Mouse (Mus musculus): Measurements from ENCODE around the gene Mylk. TPM values are rescaled to one million over a fixed set of nuclear protein-coding genes. Genes with fewer than 3 reads are reported as not detected.

Mylk gene
- polyA plus RNA-seq, 1 experiment from 2014 or later: 2.8 TPM

- Histone ChIP-seq H3K4me1 (replicated peaks; ENCODE audit: control insufficient read depth, insufficient read depth, low read length) (no peaks in the 10 kb centered on the region), H3K9ac (replicated peaks; ENCODE audit: low read depth, low read length) (no peak overlapping the region), H3K9me3 (ENCODE audit: control insufficient read depth, low read length) (no peaks in the 10 kb centered on the region), H3K27ac (ENCODE audit: low read length) (no peak overlapping the region), H3K4me2 (ENCODE audit: low read length) (no peak overlapping the region), H3K4me3 (replicated peaks; ENCODE audit: low read length) (no peak overlapping the region), H3K27me3 (replicated peaks; ENCODE audit: control insufficient read depth, insufficient read depth, low read length) (no peaks in the 10 kb centered on the region), H3K36me3 (ENCODE audit: control insufficient read depth, insufficient read depth) (no peaks in the 10 kb centered on the region)
- ATAC-seq: no peak
- 53% methylated on average over 9 of the region's 9 CpGs for WGBS
Measured at GRCm38 (mm10) chr16:34936339-34936810, 191.4 kb downstream of the Mylk start.

DNA sequence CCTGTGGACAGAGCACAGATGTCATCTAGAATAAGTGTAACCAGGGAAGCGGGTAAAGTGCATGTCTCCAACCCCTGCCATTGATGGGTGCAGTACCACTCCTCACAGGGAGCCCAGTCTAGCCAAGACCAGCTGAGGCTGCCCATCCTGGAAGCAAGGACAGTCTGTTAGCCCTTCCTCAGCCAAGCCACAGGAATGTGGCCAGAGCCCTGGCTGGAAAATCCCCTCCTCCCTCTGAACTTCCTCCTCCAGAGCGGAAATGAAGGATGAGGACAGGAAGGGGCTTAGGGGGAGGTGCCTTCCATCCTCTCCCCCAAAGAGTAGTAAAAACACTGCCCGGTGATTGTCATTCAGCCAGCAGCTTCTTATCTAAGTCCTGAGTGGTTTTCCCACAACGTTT is 192.6 kb downstream of the Mylk start:
- H3K4me2 ChIP-seq (ENCODE audit: low read length): no peak overlapping the region
- H3K4me3 ChIP-seq (replicated peaks; ENCODE audit: low read length): no peak overlapping the region
- no peaks in the 10 kb centered on the region for H3K27me3 ChIP-seq (replicated peaks; ENCODE audit: control insufficient read depth, insufficient read depth, low read length)
- ATAC-seq: no peak
- no peak overlapping the region for H3K9ac ChIP-seq (replicated peaks; ENCODE audit: low read depth, low read length)
- H3K27ac ChIP-seq (ENCODE audit: low read length): no peak overlapping the region
- H3K4me1 ChIP-seq (replicated peaks; ENCODE audit: control insufficient read depth, insufficient read depth, low read length): peaks cover 7% of the 10 kb centered on the region
- H3K9me3 ChIP-seq (ENCODE audit: control insufficient read depth, low read length): no peaks in the 10 kb centered on the region
- WGBS: 52% methylated on average over 4 of the region's 4 CpGs
- no peaks in the 10 kb centered on the region for H3K36me3 ChIP-seq (ENCODE audit: control insufficient read depth, insufficient read depth)

DNA sequence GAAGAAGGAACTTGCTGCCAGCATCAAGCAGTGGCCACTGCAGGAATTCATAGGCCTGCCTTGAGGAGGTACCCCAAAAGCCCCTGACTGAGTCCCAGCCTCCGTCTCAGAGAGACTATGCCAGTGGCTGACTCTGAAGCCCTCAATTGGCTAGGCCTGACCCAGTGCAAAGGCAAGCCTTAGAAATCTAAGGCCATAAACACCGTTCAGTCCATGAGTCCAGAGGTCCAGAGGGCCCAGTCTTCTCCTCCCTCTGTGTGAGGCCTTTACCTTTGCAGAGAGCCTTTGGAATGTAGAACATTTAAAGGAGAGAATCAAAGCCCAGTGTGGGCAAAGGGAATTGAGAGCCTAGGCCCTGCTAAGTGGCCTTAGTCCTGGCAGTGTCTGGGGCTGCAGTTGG is 193.2 kb downstream of the Mylk start:
- Histone ChIP-seq H3K9me3 (ENCODE audit: control insufficient read depth, low read length) (no peaks in the 10 kb centered on the region), H3K36me3 (ENCODE audit: control insufficient read depth, insufficient read depth) (no peaks in the 10 kb centered on the region), H3K27ac (ENCODE audit: low read length) (no peak overlapping the region), H3K4me2 (ENCODE audit: low read length) (no peak overlapping the region), H3K27me3 (replicated peaks; ENCODE audit: control insufficient read depth, insufficient read depth, low read length) (no peaks in the 10 kb centered on the region), H3K9ac (replicated peaks; ENCODE audit: low read depth, low read length) (no peak overlapping the region), H3K4me3 (replicated peaks; ENCODE audit: low read length) (no peak overlapping the region), H3K4me1 (replicated peaks; ENCODE audit: control insufficient read depth, insufficient read depth, low read length) (peaks cover 7% of the 10 kb centered on the region)
- WGBS: 73% methylated on average over 2 of the region's 2 CpGs
- no peak for ATAC-seq

- no peaks in the 10 kb centered on the region for H3K9me3 ChIP-seq (ENCODE audit: control insufficient read depth, low read length)
- no peak overlapping the region for H3K9ac ChIP-seq (replicated peaks; ENCODE audit: low read depth, low read length)
- H3K36me3 ChIP-seq (ENCODE audit: control insufficient read depth, insufficient read depth): no peaks in the 10 kb centered on the region
- no peak for ATAC-seq
- no peak overlapping the region for H3K27ac ChIP-seq (ENCODE audit: low read length)
- peaks cover 7% of the 10 kb centered on the region for H3K4me1 ChIP-seq (replicated peaks; ENCODE audit: control insufficient read depth, insufficient read depth, low read length)
- H3K27me3 ChIP-seq (replicated peaks; ENCODE audit: control insufficient read depth, insufficient read depth, low read length): no peaks in the 10 kb centered on the region
- no peak overlapping the region for H3K4me3 ChIP-seq (replicated peaks; ENCODE audit: low read length)
- 81% methylated on average over 5 of the region's 5 CpGs for WGBS
- H3K4me2 ChIP-seq (ENCODE audit: low read length): no peak overlapping the region
Measured at GRCm38 (mm10) chr16:34939951-34940350, 194.9 kb downstream of the Mylk start.

DNA sequence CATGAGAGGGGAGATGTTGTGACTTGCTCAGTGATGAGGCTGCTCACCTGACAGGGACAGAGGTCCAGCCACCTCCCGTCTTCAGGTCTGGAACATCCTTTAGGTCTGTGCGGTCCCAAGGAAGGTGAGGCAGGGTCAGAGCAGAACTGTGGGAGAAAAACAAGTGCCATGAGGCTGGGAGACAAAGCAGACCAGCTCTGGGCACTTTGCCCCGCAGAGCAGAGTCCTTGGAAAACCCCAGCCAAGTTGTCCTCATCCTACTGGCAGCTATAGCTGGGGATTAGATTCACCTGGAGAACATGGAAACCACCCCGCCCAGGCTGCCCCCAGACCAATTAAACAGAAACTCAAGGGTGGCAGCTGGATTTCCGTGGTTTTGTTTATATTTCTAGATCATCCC is 195.4 kb downstream of the Mylk start:
- Histone ChIP-seq H3K4me2 (ENCODE audit: low read length) (no peak overlapping the region), H3K27me3 (replicated peaks; ENCODE audit: control insufficient read depth, insufficient read depth, low read length) (no peaks in the 10 kb centered on the region), H3K36me3 (ENCODE audit: control insufficient read depth, insufficient read depth) (no peaks in the 10 kb centered on the region), H3K4me1 (replicated peaks; ENCODE audit: control insufficient read depth, insufficient read depth, low read length) (peaks cover 7% of the 10 kb centered on the region), H3K9me3 (ENCODE audit: control insufficient read depth, low read length) (no peaks in the 10 kb centered on the region), H3K4me3 (replicated peaks; ENCODE audit: low read length) (no peak overlapping the region), H3K27ac (ENCODE audit: low read length) (no peak overlapping the region), H3K9ac (replicated peaks; ENCODE audit: low read depth, low read length) (no peak overlapping the region)
- WGBS: 69% methylated on average over 5 of the region's 5 CpGs
- no peak for ATAC-seq

DNA sequence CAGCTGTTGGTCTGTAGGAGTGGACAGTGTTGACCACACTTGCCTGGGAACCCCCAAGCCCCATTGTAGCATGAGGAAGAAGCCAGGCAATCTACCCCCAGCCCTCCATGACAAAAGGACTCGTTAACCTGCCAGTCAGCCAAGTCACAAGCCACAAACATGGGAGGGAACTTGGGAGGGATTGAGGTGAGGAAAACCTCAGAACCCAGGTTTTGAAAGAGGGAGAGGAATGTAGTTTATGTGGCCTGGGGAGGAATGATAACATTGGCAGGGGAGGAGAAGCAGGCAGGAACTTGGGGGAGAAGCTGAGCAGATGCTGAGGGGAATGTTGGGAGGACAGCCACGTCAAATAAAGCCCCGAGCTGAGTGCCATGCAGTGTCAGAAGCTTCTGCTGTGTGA is 196.9 kb downstream of the Mylk start:
- no peaks in the 10 kb centered on the region for H3K27me3 ChIP-seq (replicated peaks; ENCODE audit: control insufficient read depth, insufficient read depth, low read length)
- H3K27ac ChIP-seq (ENCODE audit: low read length): no peak overlapping the region
- peaks cover 7% of the 10 kb centered on the region for H3K4me1 ChIP-seq (replicated peaks; ENCODE audit: control insufficient read depth, insufficient read depth, low read length)
- no peak overlapping the region for H3K9ac ChIP-seq (replicated peaks; ENCODE audit: low read depth, low read length)
- 25% methylated on average over 3 of the region's 3 CpGs for WGBS
- H3K4me2 ChIP-seq (ENCODE audit: low read length): no peak overlapping the region
- H3K36me3 ChIP-seq (ENCODE audit: control insufficient read depth, insufficient read depth): no peaks in the 10 kb centered on the region
- no peak overlapping the region for H3K4me3 ChIP-seq (replicated peaks; ENCODE audit: low read length)
- no peak for ATAC-seq
- H3K9me3 ChIP-seq (ENCODE audit: control insufficient read depth, low read length): no peaks in the 10 kb centered on the region

DNA sequence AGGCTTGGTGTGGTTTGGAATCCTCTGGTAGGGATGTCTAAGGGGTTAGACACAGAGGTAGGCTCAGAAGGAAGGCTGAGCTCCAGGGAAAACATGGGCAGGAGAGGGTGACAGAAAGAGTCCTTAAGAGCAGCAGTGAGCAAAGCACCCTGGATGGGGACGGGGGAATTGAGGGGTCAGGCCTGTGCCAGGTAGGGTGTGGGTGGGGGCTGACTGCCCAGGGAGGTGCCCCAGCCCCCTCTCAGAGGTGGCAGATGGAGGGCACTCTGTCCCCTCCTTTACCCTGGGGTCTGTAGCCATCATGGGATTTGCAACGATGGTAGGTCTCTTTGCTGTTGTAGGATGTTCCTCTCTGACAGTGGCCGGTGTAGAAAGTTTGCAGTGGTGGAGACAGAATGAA is 201.3 kb downstream of the Mylk start:
- Histone ChIP-seq H3K36me3 (ENCODE audit: control insufficient read depth, insufficient read depth) (no peaks in the 10 kb centered on the region), H3K4me2 (ENCODE audit: low read length) (no peak overlapping the region), H3K4me1 (replicated peaks; ENCODE audit: control insufficient read depth, insufficient read depth, low read length) (peaks cover 7% of the 10 kb centered on the region), H3K27ac (ENCODE audit: low read length) (no peak overlapping the region), H3K9ac (replicated peaks; ENCODE audit: low read depth, low read length) (no peak overlapping the region), H3K4me3 (replicated peaks; ENCODE audit: low read length) (no peak overlapping the region), H3K27me3 (replicated peaks; ENCODE audit: control insufficient read depth, insufficient read depth, low read length) (no peaks in the 10 kb centered on the region), H3K9me3 (ENCODE audit: control insufficient read depth, low read length) (no peaks in the 10 kb centered on the region)
- WGBS: 93% methylated on average over 3 of the region's 3 CpGs
- no peak for ATAC-seq

GRCm38 (mm10) chr16:34950935-34951334 is 205.9 kb downstream of the Mylk start:
- WGBS: 92% methylated on average over 9 of the region's 9 CpGs
- H3K4me1 ChIP-seq (replicated peaks; ENCODE audit: control insufficient read depth, insufficient read depth, low read length): no peaks in the 10 kb centered on the region
- no peaks in the 10 kb centered on the region for H3K27me3 ChIP-seq (replicated peaks; ENCODE audit: control insufficient read depth, insufficient read depth, low read length)
- no peak overlapping the region for H3K9ac ChIP-seq (replicated peaks; ENCODE audit: low read depth, low read length)
- no peaks in the 10 kb centered on the region for H3K9me3 ChIP-seq (ENCODE audit: control insufficient read depth, low read length)
- H3K27ac ChIP-seq (ENCODE audit: low read length): no peak overlapping the region
- no peak overlapping the region for H3K4me2 ChIP-seq (ENCODE audit: low read length)
- H3K36me3 ChIP-seq (ENCODE audit: control insufficient read depth, insufficient read depth): no peaks in the 10 kb centered on the region
- no peak overlapping the region for H3K4me3 ChIP-seq (replicated peaks; ENCODE audit: low read length)
- ATAC-seq: no peak

GRCm38 (mm10) chr16:34952254-34952653 is 207.2 kb downstream of the Mylk start:
- H3K4me3 ChIP-seq (replicated peaks; ENCODE audit: low read length): no peak overlapping the region
- no peaks in the 10 kb centered on the region for H3K9me3 ChIP-seq (ENCODE audit: control insufficient read depth, low read length)
- H3K9ac ChIP-seq (replicated peaks; ENCODE audit: low read depth, low read length): no peak overlapping the region
- no peaks in the 10 kb centered on the region for H3K27me3 ChIP-seq (replicated peaks; ENCODE audit: control insufficient read depth, insufficient read depth, low read length)
- ATAC-seq: no peak
- H3K27ac ChIP-seq (ENCODE audit: low read length): no peak overlapping the region
- no peak overlapping the region for H3K4me2 ChIP-seq (ENCODE audit: low read length)
- H3K36me3 ChIP-seq (ENCODE audit: control insufficient read depth, insufficient read depth): no peaks in the 10 kb centered on the region
- 67% methylated on average over 5 of the region's 5 CpGs for WGBS
- H3K4me1 ChIP-seq (replicated peaks; ENCODE audit: control insufficient read depth, insufficient read depth, low read length): no peaks in the 10 kb centered on the region

DNA sequence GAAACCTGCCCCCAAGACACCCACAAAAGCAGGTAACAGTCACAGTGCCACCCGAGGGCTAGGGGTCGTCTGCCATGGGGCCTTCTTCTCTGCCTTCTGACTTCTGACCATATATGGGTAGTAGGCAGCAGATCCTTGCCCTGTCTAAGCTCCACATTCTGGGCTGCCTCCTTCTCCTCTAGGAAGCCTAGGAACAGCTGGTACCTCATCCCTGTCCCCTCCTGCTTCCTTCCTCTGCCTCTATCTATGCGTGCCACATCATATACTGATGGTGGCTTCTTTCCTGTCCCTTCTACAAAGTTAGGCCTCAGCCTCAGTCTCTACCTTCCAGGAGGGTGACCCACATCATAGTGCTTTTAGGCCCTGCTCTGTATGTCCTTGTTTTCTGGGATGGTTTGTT is 207.8 kb downstream of the Mylk start:
- no peaks in the 10 kb centered on the region for H3K36me3 ChIP-seq (ENCODE audit: control insufficient read depth, insufficient read depth)
- H3K9ac ChIP-seq (replicated peaks; ENCODE audit: low read depth, low read length): no peak overlapping the region
- no peak overlapping the region for H3K27ac ChIP-seq (ENCODE audit: low read length)
- ATAC-seq: no peak
- no peaks in the 10 kb centered on the region for H3K4me1 ChIP-seq (replicated peaks; ENCODE audit: control insufficient read depth, insufficient read depth, low read length)
- 94% methylated on average over 3 of the region's 3 CpGs for WGBS
- H3K9me3 ChIP-seq (ENCODE audit: control insufficient read depth, low read length): no peaks in the 10 kb centered on the region
- no peak overlapping the region for H3K4me2 ChIP-seq (ENCODE audit: low read length)
- H3K27me3 ChIP-seq (replicated peaks; ENCODE audit: control insufficient read depth, insufficient read depth, low read length): no peaks in the 10 kb centered on the region
- no peak overlapping the region for H3K4me3 ChIP-seq (replicated peaks; ENCODE audit: low read length)
